Mouse (Mus musculus): ENCODE measurements around the gene Hist1h2bj.

- TF ChIP-seq USF1 (IDR thresholded peaks at IDR 0.05; ENCODE audit: low read depth, low read length) = no peak
- TF ChIP-seq RAD21 (IDR thresholded peaks at IDR 0.05; ENCODE audit: low read depth, low read length) = no peak
- TF ChIP-seq CTCF (IDR thresholded peaks at IDR 0.05 in 2 of 3, conservative IDR thresholded peaks at IDR 0.05 in 1 of 3; ENCODE audit: control insufficient read depth in 1 of 3, insufficient read depth in 1 of 3, low read depth in 2 of 3, low read length in 3 of 3, poor library complexity in 1 of 3, severe bottlenecking in 1 of 3) = no peak
- TF ChIP-seq MXI1 (IDR thresholded peaks at IDR 0.05; ENCODE audit: low read depth, low read length) = no peak
- no peak for TF ChIP-seq EP300 (IDR thresholded peaks at IDR 0.05; ENCODE audit: low read depth in 1 of 2, low read length in 2 of 2)
- no peak for TF ChIP-seq POLR2A (IDR thresholded peaks at IDR 0.05; ENCODE audit: control insufficient read depth in 1 of 2, insufficient read depth in 1 of 2, low read depth in 1 of 2, low read length in 2 of 2, poor library complexity in 1 of 2)
- no peak for TF ChIP-seq MAX (IDR thresholded peaks at IDR 0.05; ENCODE audit: low read length)
- TF ChIP-seq USF2 (IDR thresholded peaks at IDR 0.05; ENCODE audit: borderline replicate concordance in 1 of 2, insufficient read depth in 1 of 2, low read depth in 1 of 2, low read length in 2 of 2) = no peak
- no peak for TF ChIP-seq POLR2AphosphoS2 (IDR thresholded peaks at IDR 0.05; ENCODE audit: low read length)
- peak; percentile 89 for TF ChIP-seq MAFK (IDR thresholded peaks at IDR 0.05; ENCODE audit: borderline replicate concordance, low read depth, low read length)
- no peak for TF ChIP-seq TAL1 (IDR thresholded peaks at IDR 0.05; ENCODE audit: low read length)
Observed at GRCm38 (mm10) chr13:21993957-21994738, 48.9 kb upstream of the Hist1h2bj start.

All from MEL (cell line).